Mouse (Mus musculus): ENCODE measurements around the gene Itga2. TPM values are rescaled to one million over a fixed set of nuclear protein-coding genes. Genes with fewer than 3 reads are reported as not detected.

Itga2 gene
- polyA plus RNA-seq (2015; fragmentation: Nextera tagmentation; extraction: Ambion mirVana) = 1.6 and 1.7 TPM in 2 replicates

GRCm38 (mm10) chr13:114931775-114932294 is at the start of gene Itga2:
TSS of gene Itga2 (minus strand) at chr13:114932100.
- WGBS = 2% methylated on average over 28 of the region's 28 CpGs
- Histone ChIP-seq H3K9me3 (replicated peaks) (no peaks in the 10 kb centered on the region), H3K4me3 (peak within 1 kb of the TSS; percentile 41), H3K4me1 (peaks cover 16% of the 10 kb centered on the region), H3K27ac (no peak within 1 kb of the TSS), H3K27me3 (peaks cover 7% of the 10 kb centered on the region; the same call in 1 of the 2 replicates), H3K9ac (peak within 1 kb of the TSS; percentile 58), H3K36me3 (ENCODE audit: poor library complexity, severe bottlenecking) (no peaks in the 10 kb centered on the region), H3K4me2 (peak within 1 kb of the TSS; percentile 80)
- peak; percentile 90 for ATAC-seq

- no peaks in the 10 kb centered on the region for H3K36me3 ChIP-seq (ENCODE audit: poor library complexity, severe bottlenecking)
These were observed 49.0 kb upstream of the Itga2 start for GRCm38 (mm10) chr13:114980831-114981419.

GRCm38 (mm10) chr13:114974484-114975042 is 42.7 kb upstream of the Itga2 start:
- WGBS = 77% methylated on average over 6 of the region's 6 CpGs
- Histone ChIP-seq H3K4me1 (no peaks in the 10 kb centered on the region), H3K9me3 (replicated peaks) (no peaks in the 10 kb centered on the region), H3K9ac (no peak overlapping the region), H3K27ac (no peak overlapping the region), H3K27me3 (no peaks in the 10 kb centered on the region), H3K4me3 (no peak overlapping the region), H3K36me3 (ENCODE audit: poor library complexity, severe bottlenecking) (no peaks in the 10 kb centered on the region), H3K4me2 (no peak overlapping the region)
- ATAC-seq = no peak

More at GRCm38 (mm10) chr13:114980831-114981419, 49.0 kb upstream of the Itga2 start:
- Histone ChIP-seq H3K9me3 (replicated peaks) (no peaks in the 10 kb centered on the region), H3K4me3 (no peak overlapping the region), H3K27ac (no peak overlapping the region), H3K4me1 (no peaks in the 10 kb centered on the region), H3K27me3 (no peaks in the 10 kb centered on the region), H3K4me2 (no peak overlapping the region), H3K9ac (no peak overlapping the region)
- ATAC-seq = peak; percentile 62
- WGBS = 39% methylated on average over 9 of the region's 10 CpGs

GRCm38 (mm10) chr13:114971905-114972304 is 40.0 kb upstream of the Itga2 start:
- WGBS = 94% methylated on average over 3 of the region's 3 CpGs
- no peak overlapping the region for H3K4me2 ChIP-seq
- no peak overlapping the region for H3K4me3 ChIP-seq
- no peak overlapping the region for H3K9ac ChIP-seq
- H3K27me3 ChIP-seq = no peaks in the 10 kb centered on the region
- no peak for ATAC-seq
- no peaks in the 10 kb centered on the region for H3K9me3 ChIP-seq (replicated peaks)
- no peak overlapping the region for H3K27ac ChIP-seq
- no peaks in the 10 kb centered on the region for H3K36me3 ChIP-seq (ENCODE audit: poor library complexity, severe bottlenecking)
- no peaks in the 10 kb centered on the region for H3K4me1 ChIP-seq

GRCm38 (mm10) chr13:114964233-114964632 is 32.3 kb upstream of the Itga2 start:
- no peaks in the 10 kb centered on the region for H3K9me3 ChIP-seq (replicated peaks)
- H3K9ac ChIP-seq = no peak overlapping the region
- H3K4me3 ChIP-seq = no peak overlapping the region
- ATAC-seq = peak; percentile 95
- no peak overlapping the region for H3K4me2 ChIP-seq
- H3K27me3 ChIP-seq = no peaks in the 10 kb centered on the region
- H3K4me1 ChIP-seq = no peaks in the 10 kb centered on the region
- H3K27ac ChIP-seq = no peak overlapping the region
- WGBS = 26% methylated on average over 2 of the region's 2 CpGs
- H3K36me3 ChIP-seq (ENCODE audit: poor library complexity, severe bottlenecking) = no peaks in the 10 kb centered on the region

- Histone ChIP-seq H3K27ac (no peak overlapping the region), H3K27me3 (no peaks in the 10 kb centered on the region), H3K9me3 (replicated peaks) (no peaks in the 10 kb centered on the region), H3K4me3 (no peak overlapping the region), H3K4me1 (no peaks in the 10 kb centered on the region), H3K4me2 (no peak overlapping the region), H3K9ac (no peak overlapping the region), H3K36me3 (ENCODE audit: poor library complexity, severe bottlenecking) (no peaks in the 10 kb centered on the region)
- ATAC-seq = no peak
These were observed 22.6 kb upstream of the Itga2 start for GRCm38 (mm10) chr13:114954516-114954915.

- H3K4me2 ChIP-seq = no peak overlapping the region
- H3K9me3 ChIP-seq (replicated peaks) = no peaks in the 10 kb centered on the region
- no peaks in the 10 kb centered on the region for H3K36me3 ChIP-seq (ENCODE audit: poor library complexity, severe bottlenecking)
- no peak overlapping the region for H3K27ac ChIP-seq
- H3K27me3 ChIP-seq = peaks cover 7% of the 10 kb centered on the region; the same call in 1 of the 2 replicates
- H3K4me3 ChIP-seq = no peak overlapping the region
- no peak for ATAC-seq
- H3K4me1 ChIP-seq = peaks cover 16% of the 10 kb centered on the region
- 89% methylated on average over 7 of the region's 7 CpGs for WGBS
- no peak overlapping the region for H3K9ac ChIP-seq
These were observed 1.6 kb upstream of the Itga2 start for GRCm38 (mm10) chr13:114933541-114933940.

- Histone ChIP-seq H3K9me3 (replicated peaks) (no peaks in the 10 kb centered on the region), H3K4me2 (peak overlapping the region; percentile 80), H3K27me3 (peaks cover 7% of the 10 kb centered on the region; the same call in 1 of the 2 replicates), H3K27ac (no peak overlapping the region), H3K36me3 (ENCODE audit: poor library complexity, severe bottlenecking) (no peaks in the 10 kb centered on the region), H3K9ac (peak overlapping the region; percentile 58), H3K4me3 (peak overlapping the region; percentile 41), H3K4me1 (peaks cover 16% of the 10 kb centered on the region)
- peak; percentile 64 for ATAC-seq
- WGBS = 1% methylated on average over 10 of the region's 10 CpGs
These were observed 777 bp downstream of the Itga2 start for GRCm38 (mm10) chr13:114930996-114931649.

GRCm38 (mm10) chr13:114924785-114925184 is 7.1 kb downstream of the Itga2 start:
- Histone ChIP-seq H3K36me3 (ENCODE audit: poor library complexity, severe bottlenecking) (no peaks in the 10 kb centered on the region), H3K27ac (no peak overlapping the region), H3K9ac (no peak overlapping the region), H3K27me3 (no peaks in the 10 kb centered on the region), H3K4me2 (no peak overlapping the region), H3K4me3 (no peak overlapping the region), H3K9me3 (replicated peaks) (no peaks in the 10 kb centered on the region), H3K4me1 (peaks cover 13% of the 10 kb centered on the region)
- WGBS = 79% methylated on average over 1 of the region's 1 CpGs
- no peak for ATAC-seq

GRCm38 (mm10) chr13:114923331-114923730 is 8.6 kb downstream of the Itga2 start:
- Histone ChIP-seq H3K9ac (peak overlapping the region; percentile 8; the same call in 1 of the 2 replicates), H3K27me3 (no peaks in the 10 kb centered on the region), H3K27ac (peak overlapping the region; percentile 48), H3K9me3 (replicated peaks) (no peaks in the 10 kb centered on the region), H3K4me1 (peaks cover 13% of the 10 kb centered on the region), H3K4me3 (no peak overlapping the region), H3K4me2 (peak overlapping the region; percentile 48), H3K36me3 (ENCODE audit: poor library complexity, severe bottlenecking) (no peaks in the 10 kb centered on the region)
- 4% methylated on average over 9 of the region's 9 CpGs for WGBS
- ATAC-seq = peak; percentile 94

- no peak overlapping the region for H3K4me2 ChIP-seq
- no peaks in the 10 kb centered on the region for H3K27me3 ChIP-seq
- no peak overlapping the region for H3K9ac ChIP-seq
- no peak for ATAC-seq
- WGBS = 83% methylated on average over 5 of the region's 5 CpGs
- H3K27ac ChIP-seq = no peak overlapping the region
- H3K36me3 ChIP-seq (ENCODE audit: poor library complexity, severe bottlenecking) = no peaks in the 10 kb centered on the region
- H3K4me3 ChIP-seq = no peak overlapping the region
- H3K9me3 ChIP-seq (replicated peaks) = no peaks in the 10 kb centered on the region
- no peaks in the 10 kb centered on the region for H3K4me1 ChIP-seq
These were observed 16.1 kb downstream of the Itga2 start for GRCm38 (mm10) chr13:114915767-114916166.

GRCm38 (mm10) chr13:114914963-114915362 is 16.9 kb downstream of the Itga2 start:
- Histone ChIP-seq H3K9ac (no peak overlapping the region), H3K36me3 (ENCODE audit: poor library complexity, severe bottlenecking) (no peaks in the 10 kb centered on the region), H3K4me3 (no peak overlapping the region), H3K4me1 (no peaks in the 10 kb centered on the region), H3K27ac (no peak overlapping the region), H3K4me2 (no peak overlapping the region), H3K9me3 (replicated peaks) (no peaks in the 10 kb centered on the region), H3K27me3 (no peaks in the 10 kb centered on the region)
- ATAC-seq = no peak
- WGBS = 92% methylated on average over 4 of the region's 4 CpGs
